Mouse (Mus musculus) layer of hippocampus, adult 9-10 months (tissue): Measurements from ENCODE around the gene Prss34.

Experiments
- DNase-seq: peaks from one replicate; pipeline ENCODE4 v3.0.0; 2022; ENCODE audit warnings: low spot score

Gene Prss34

GRCm38 (mm10) chr17:25318354-25318753 is 20.2 kb downstream of the Prss34 start, which contains the start of gene Prss29:
Prss29 (plus strand) TSS chr17:25318654.
- DNase-seq = no peak

GRCm38 (mm10) chr17:25320819-25321218 is 22.6 kb downstream of the Prss34 start:
- no peak for DNase-seq

- no peak for DNase-seq
Measured at GRCm38 (mm10) chr17:25322930-25323329, 24.7 kb downstream of the Prss34 start.

- no peak for DNase-seq
Measured at GRCm38 (mm10) chr17:25332321-25332720, 34.1 kb downstream of the Prss34 start.

GRCm38 (mm10) chr17:25333943-25334342 is 35.7 kb downstream of the Prss34 start:
- peak; percentile 27 for DNase-seq

GRCm38 (mm10) chr17:25338218-25338617 is 40.0 kb downstream of the Prss34 start:
- no peak for DNase-seq

- DNase-seq = no peak
Measured at GRCm38 (mm10) chr17:25340003-25340402, 41.8 kb downstream of the Prss34 start.

GRCm38 (mm10) chr17:25341490-25341889 is 43.3 kb downstream of the Prss34 start:
- no peak for DNase-seq

- no peak for DNase-seq
Measured at GRCm38 (mm10) chr17:25345462-25345861, 47.3 kb downstream of the Prss34 start, which contains the start of gene Tpsab1. Tpsab1 (minus strand) TSS chr17:25345562.
